Mouse (Mus musculus): ENCODE measurements at regions not wholly inside any gene's neighbourhood (a gene's known extent, or its start where the extent isn't known, plus 50 kb on each side); places are given as distances from the start of the nearest gene placed in this dataset.

GRCm38 (mm10) chr1:73264245-73264644 is 248.5 kb upstream of the Tnp1 start:
- H3K9me3 ChIP-seq (replicated peaks; ENCODE audit: low read length), result no peaks in the 10 kb centered on the region
- H3K27me3 ChIP-seq (replicated peaks), result peaks cover 80% of the 10 kb centered on the region
- no peak overlapping the region for H3K9ac ChIP-seq (ENCODE audit: insufficient read depth, low read depth)
- no peak overlapping the region for H3K27ac ChIP-seq (ENCODE audit: insufficient read depth, low read depth)
- no peaks in the 10 kb centered on the region for H3K79me2 ChIP-seq (replicated peaks; ENCODE audit: control insufficient read depth, extremely low read depth, insufficient read depth, poor library complexity, severe bottlenecking)
- TF ChIP-seq CTCF (conservative IDR thresholded peaks at IDR 0.05 in 1 of 2, IDR thresholded peaks at IDR 0.05 in 1 of 2; ENCODE audit: low read depth in 2 of 2, low read length in 2 of 2), result no peak
- TF ChIP-seq UBTF (IDR thresholded peaks at IDR 0.05; ENCODE audit: low read depth, low read length), result no peak
- TF ChIP-seq E2F4 (IDR thresholded peaks at IDR 0.05; ENCODE audit: insufficient replicate concordance, low read depth, low read length), result no peak
- TF ChIP-seq GABPA (IDR thresholded peaks at IDR 0.05; ENCODE audit: insufficient replicate concordance, low read depth, low read length), result no peak
- no peak for TF ChIP-seq MAX (IDR thresholded peaks at IDR 0.05; ENCODE audit: low read length)
- no peak for TF ChIP-seq ZC3H11A (IDR thresholded peaks at IDR 0.05; ENCODE audit: low read depth, low read length)
- no peak for TF ChIP-seq JUN (IDR thresholded peaks at IDR 0.05; ENCODE audit: insufficient read depth, low read depth, low read length)
- TF ChIP-seq MAZ (IDR thresholded peaks at IDR 0.05; ENCODE audit: low read depth, low read length), result no peak
- TF ChIP-seq ELF1 (IDR thresholded peaks at IDR 0.05; ENCODE audit: low read depth, low read length), result no peak
- no peak for TF ChIP-seq POLR2AphosphoS2 (IDR thresholded peaks at IDR 0.05; ENCODE audit: low read depth, low read length)
- TF ChIP-seq MAFK (IDR thresholded peaks at IDR 0.05; ENCODE audit: insufficient replicate concordance, low read length), result no peak
- no peak for TF ChIP-seq NELFE (IDR thresholded peaks at IDR 0.05; ENCODE audit: low read depth, low read length)
- no peak for TF ChIP-seq ZNF384 (IDR thresholded peaks at IDR 0.05; ENCODE audit: low read depth, low read length)
- TF ChIP-seq HCFC1 (IDR thresholded peaks at IDR 0.05; ENCODE audit: low read depth, low read length), result no peak
- no peak overlapping the region for H3K4me2 ChIP-seq (ENCODE audit: insufficient read depth, low read depth, poor library complexity, severe bottlenecking)
- no peak overlapping the region for H3K4me3 ChIP-seq (replicated peaks in 1 of 3; ENCODE audit: low read depth in 2 of 3, low read length in 2 of 3, poor library complexity in 1 of 3)
- no peaks in the 10 kb centered on the region for H3K4me1 ChIP-seq (ENCODE audit: control insufficient read depth in 1 of 2, insufficient read depth in 2 of 2)
- no peaks in the 10 kb centered on the region for H3K36me3 ChIP-seq (replicated peaks in 1 of 2; ENCODE audit: control insufficient read depth in 1 of 2, insufficient read depth in 1 of 2, low read length in 1 of 2)
- dilution Hi-C loops (cut with MboI; ENCODE audit: extremely low pct_ligation_motif_present, extremely low pct_unique_long_range_greater_than_20kb, low sequenced_read_pairs), result no loop called here
- DNase-seq (ENCODE audit: extremely low read depth), result no peak
- in situ Hi-C loops (cut with MboI; ENCODE audit: low pct_ligation_motif_present, low pct_unique_long_range_greater_than_20kb, low sequenced_read_pairs), result no loop called here

DNA sequence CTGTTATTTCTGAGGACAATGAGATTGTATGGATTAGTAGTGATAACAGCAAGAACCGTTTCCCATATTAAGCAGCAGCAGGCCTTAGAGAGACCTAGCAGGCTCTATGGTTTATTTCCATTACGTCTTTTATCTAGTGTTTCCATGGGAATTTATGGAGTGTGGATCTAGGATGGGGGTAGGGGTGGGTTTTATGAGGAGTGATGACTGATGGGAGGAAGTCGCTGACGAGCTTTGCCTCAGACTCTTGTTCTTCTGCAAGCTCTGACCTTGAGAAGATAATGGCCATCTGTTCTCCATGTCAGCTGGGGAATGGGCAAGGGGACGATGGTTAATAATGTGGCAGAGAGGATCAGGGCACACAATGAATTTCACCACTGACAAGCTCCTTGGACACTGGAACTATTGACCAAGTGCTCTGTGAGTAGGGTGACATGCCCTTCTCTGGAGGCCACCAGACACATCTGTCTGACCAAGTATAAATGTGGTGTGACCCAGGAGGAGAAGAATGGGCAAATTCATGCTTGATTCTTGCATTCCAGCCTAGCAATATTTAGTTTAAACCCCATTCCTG is 243.9 kb upstream of the Tnp1 start:
- Histone ChIP-seq H3K4me1 (ENCODE audit: control insufficient read depth in 1 of 2, insufficient read depth in 2 of 2) (no peaks in the 10 kb centered on the region), H3K27ac (ENCODE audit: insufficient read depth, low read depth) (no peak overlapping the region), H3K9me3 (replicated peaks; ENCODE audit: low read length) (no peaks in the 10 kb centered on the region), H3K36me3 (replicated peaks in 1 of 2; ENCODE audit: control insufficient read depth in 1 of 2, insufficient read depth in 1 of 2, low read length in 1 of 2) (no peaks in the 10 kb centered on the region), H3K79me2 (replicated peaks; ENCODE audit: control insufficient read depth, extremely low read depth, insufficient read depth, poor library complexity, severe bottlenecking) (no peaks in the 10 kb centered on the region), H3K4me3 (replicated peaks in 1 of 3; ENCODE audit: low read depth in 2 of 3, low read length in 2 of 3, poor library complexity in 1 of 3) (no peak overlapping the region), H3K4me2 (ENCODE audit: insufficient read depth, low read depth, poor library complexity, severe bottlenecking) (no peak overlapping the region), H3K27me3 (replicated peaks) (peaks cover 77% of the 10 kb centered on the region), H3K9ac (ENCODE audit: insufficient read depth, low read depth) (no peak overlapping the region)
- in situ Hi-C loops (cut with MboI; ENCODE audit: low pct_ligation_motif_present, low pct_unique_long_range_greater_than_20kb, low sequenced_read_pairs) (no loop called here), dilution Hi-C loops (cut with MboI; ENCODE audit: extremely low pct_ligation_motif_present, extremely low pct_unique_long_range_greater_than_20kb, low sequenced_read_pairs) (no loop called here)
- TF ChIP-seq MYC (IDR thresholded peaks at IDR 0.05; ENCODE audit: low read depth, low read length) (no peak), PAX5 (IDR thresholded peaks at IDR 0.05; ENCODE audit: low read length) (no peak), UBTF (IDR thresholded peaks at IDR 0.05; ENCODE audit: low read depth, low read length) (no peak), TCF12 (IDR thresholded peaks at IDR 0.05; ENCODE audit: low read depth, low read length) (no peak), GABPA (IDR thresholded peaks at IDR 0.05; ENCODE audit: insufficient replicate concordance, low read depth, low read length) (no peak), MAX (IDR thresholded peaks at IDR 0.05; ENCODE audit: low read length) (no peak), MEF2A (IDR thresholded peaks at IDR 0.05; ENCODE audit: borderline replicate concordance, low read depth, low read length) (no peak), ZNF384 (IDR thresholded peaks at IDR 0.05; ENCODE audit: low read depth, low read length) (no peak), RAD21 (IDR thresholded peaks at IDR 0.05; ENCODE audit: low read depth, low read length) (no peak)
- DNase-seq (ENCODE audit: extremely low read depth), result no peak
